Mouse (Mus musculus): ENCODE results near the gene Efna3.

Gene Efna3

DNA sequence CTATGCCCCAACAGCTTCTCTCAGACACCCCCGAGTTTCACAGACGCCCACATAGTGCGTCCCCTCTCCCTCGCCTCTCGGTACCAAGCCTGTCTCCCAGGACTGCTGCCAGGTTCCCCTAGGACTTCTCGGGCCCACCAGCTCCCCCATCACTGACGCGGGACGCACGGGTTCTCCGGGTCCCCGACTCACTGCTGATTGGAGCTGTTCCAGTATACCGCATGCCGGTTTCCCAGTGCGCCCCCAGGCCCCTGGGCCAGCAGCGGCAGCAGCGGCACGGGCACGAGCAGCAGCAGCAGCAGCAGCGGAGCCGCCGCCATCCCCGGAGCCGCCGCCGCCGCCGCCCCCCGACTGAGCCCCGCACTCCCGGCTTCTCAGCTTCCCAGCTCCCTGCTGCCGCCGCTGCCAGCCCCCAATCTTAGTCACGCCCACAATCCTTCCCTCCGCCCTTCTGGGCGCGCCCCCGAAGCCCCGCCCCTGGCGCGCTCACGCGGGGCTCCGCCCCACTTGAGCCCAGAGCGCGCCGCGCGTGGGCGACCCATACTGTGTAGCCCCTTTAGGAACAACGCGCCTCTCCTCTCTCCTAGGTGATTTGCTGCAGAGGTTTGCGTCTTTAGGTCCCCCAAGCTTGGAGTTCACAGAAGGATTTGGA, at the start of gene Efna3:
Efna3 (minus strand) TSS at position 452 of the 652 bp plus-strand sequence.
- peak; percentile 52 to 62 for DNase-seq (ENCODE audit: low spot score in 2 of 2)

DNA sequence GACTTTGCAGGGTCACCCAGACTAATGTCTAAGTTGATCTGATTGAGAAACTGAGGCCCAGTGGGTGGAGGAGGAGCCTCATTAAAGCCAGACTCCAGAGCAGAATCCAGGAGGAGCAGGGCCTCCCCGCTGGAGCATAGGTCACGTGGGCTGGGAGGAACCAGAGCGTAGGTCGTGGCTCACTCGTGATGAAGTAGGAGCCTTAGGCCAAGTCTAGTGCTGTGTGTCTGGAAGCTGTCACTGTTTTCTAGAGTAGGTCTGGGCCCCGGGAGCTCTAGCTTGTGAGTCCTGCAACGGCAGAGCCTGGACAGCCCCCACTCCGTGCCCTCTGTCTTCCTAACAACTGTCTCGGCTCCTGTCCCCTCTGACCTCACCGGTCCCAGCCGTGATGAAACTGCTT, 44.6 kb upstream of the Efna3 start:
- no peak for DNase-seq (ENCODE audit: low spot score in 2 of 2)

DNA sequence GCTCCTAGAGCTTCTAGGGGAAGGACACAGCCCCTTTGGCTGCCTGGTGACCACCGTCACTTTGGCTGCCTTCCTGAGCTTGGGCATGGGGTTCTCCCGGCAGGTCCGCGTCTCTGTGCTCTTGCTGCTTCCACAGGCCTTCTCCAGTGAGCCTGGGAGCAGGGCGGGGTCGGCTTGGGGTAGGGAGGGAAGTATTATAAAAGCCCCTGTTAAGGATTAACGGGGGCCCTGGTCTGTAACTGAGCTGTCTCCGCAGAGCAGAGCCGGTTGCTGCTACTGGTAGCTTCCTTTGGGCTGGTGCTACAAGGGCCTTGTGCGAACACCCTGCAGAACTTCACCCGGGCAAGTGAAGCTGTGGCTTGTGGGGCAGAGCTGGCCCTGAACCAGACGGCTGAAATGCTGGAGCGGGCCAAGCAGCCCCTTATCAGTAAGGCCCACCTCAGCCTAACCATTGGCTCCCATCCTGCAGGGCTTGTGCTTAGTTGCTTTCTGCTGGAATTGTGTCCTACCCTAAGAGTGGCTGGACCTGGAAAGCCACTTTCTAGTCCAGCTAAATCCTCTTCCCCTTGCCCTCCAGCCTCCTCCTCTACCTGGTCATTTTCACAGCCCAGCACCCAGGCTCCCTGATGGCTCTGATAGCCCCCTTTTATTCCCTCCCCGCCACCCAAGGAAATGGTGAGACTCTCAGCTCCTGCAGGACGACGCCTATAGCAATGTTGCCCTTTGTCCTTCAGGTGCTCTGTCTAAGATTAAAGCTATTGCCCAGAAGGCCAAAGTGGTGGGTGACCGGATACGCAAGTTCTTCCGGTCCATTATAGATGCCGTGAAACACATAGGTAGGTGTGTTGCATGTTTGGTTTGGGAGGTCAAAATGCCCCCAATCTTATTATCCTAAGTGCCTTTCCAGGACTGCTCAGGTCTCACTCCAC, 43.0 kb upstream of the Efna3 start:
- DNase-seq (ENCODE audit: low spot score in 2 of 2) = no peak

DNA sequence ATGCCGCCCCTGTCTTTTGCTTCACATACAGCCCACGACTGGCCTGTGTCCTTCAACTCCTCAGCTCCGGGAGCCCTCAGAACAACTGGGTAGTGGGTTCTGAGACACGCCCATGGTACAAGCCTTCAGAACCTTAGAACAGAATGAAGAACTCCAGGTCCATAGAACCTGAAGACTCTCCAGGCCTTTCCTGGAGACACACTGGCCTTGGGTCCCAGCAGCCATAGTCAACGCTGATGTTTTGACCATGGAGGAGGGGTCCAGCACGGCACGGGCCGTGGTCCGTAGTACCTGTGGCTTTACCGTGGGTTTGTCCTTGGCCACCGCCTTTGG, 42.4 kb upstream of the Efna3 start, which contains the start of gene Dcst1:
Dcst1 (minus strand) TSS at position 101 of the 333 bp plus-strand sequence.
- no peak for DNase-seq (ENCODE audit: low spot score in 2 of 2)

DNA sequence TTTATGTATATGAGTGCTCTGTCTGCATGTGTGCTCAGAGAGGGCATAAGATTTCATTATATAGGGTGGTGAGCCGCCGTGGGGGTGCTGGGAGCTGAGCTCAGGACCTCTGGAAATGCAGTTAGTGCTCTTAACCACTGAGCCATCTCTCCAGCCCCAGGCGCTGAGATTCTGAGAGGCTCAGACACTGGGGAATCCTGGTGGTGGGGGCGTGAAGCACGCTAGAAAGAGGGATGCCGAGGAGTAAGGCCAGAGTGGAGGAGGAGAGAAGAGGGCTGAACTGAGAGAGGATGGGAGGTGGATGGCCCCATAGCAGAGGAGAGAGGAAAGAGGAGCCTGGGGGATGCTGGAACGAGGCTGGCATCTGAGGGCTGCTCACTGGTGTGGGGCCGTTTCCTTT, 41.9 kb upstream of the Efna3 start:
- DNase-seq (ENCODE audit: low spot score in 2 of 2) = no peak

DNA sequence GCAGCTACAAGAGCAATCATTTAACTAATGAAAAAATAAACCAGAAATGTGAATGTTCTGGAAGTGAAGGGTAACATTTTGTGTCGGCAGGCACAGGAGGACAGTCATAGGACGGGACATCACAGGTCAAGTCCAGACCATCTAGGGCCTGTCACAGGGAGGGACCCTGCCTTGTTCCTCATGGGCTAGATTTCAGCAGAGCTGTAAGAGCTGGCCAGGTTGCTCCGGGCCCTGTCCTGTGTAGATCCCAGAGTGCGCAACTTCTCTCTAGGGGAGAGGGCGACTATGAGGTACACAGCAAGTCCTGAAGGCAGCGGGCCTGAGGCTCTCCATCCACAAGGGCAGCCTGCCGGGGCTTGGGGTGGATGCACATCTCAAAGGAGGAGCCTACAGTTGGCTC, 38.9 kb upstream of the Efna3 start, which contains the start of gene Dcst2:
Dcst2 (plus strand) TSS at position 301 of the 400 bp plus-strand sequence.
- no peak for DNase-seq (ENCODE audit: low spot score in 2 of 2)

DNA sequence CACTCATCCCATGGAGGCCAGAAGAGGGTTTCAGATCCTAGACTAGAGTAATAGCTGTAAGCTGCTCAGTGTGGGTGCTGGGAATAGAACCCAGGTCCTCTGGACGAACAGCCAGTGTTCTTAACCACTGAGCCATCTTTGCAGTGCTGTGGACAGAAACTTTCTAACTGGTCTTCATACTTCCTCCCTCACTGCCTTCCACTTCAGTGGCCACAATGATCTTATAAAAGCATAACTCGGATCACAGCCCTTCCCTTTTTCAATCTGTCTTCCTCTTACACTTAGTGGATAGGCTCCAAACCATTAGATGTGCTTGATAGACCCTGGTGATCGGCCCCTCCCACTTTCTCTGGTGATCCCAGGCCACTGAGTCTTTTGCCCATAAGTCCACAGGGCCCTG, 37.5 kb upstream of the Efna3 start:
- no peak for DNase-seq (ENCODE audit: low spot score in 2 of 2)

DNA sequence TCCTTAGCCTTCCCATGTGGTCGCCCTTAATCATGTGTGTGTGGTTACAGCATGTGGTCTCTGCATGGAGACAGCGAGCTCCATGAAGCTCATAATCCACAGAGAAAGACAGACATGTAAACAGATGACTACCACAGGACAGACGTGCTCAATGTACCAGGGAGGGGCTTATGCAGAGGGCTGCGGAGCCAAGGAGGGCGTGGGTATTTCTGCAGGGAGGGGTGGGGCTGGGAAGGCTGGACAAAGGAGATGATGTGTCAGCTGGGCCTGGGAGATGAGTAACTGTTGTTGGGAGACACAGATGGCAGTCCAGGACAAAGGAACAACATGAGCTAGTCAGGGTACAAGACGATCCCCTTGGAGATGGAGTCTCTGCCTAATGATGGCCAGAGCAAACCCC, 36.9 kb upstream of the Efna3 start:
- DNase-seq (ENCODE audit: low spot score in 2 of 2) = no peak

DNA sequence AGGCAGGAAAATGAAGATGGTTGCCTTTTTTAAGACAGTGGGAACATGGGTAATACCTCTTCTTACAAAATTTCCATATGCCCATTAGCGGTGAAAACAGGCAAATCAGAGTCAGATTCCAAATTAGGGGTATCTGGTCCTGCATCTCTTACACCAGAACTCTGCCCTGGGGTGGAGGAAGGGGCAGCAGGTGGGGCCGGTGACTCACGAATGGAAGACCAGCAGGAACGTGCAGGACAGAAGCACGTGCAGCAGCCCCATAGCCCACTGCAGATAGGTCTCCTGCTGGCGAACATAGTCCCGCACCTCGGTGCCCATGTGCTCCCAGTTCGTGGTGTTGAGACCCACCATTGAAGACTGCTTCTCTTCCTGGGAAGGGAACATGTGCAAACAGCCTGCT, 33.3 kb upstream of the Efna3 start:
- no peak for DNase-seq (ENCODE audit: low spot score in 2 of 2)

DNA sequence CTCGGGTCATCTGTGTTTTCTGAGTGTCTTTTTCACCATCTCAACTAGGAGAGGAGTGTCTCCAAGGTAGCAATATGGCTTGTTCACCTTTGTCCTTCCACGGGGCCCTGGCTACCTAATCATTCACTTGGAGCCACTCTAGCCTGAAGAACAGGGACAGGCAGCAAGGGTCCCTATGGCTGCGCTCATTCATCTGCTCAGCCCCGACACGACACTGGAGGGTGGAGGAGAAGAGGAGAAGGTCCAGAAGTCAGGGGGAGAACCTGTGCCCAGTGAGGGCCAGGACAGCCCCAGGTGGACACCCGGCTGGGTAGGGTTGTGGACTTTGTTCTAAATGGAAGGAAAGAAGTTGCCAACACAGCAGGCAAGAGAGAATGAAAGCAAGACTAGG, 32.7 kb upstream of the Efna3 start:
- no peak for DNase-seq (ENCODE audit: low spot score in 2 of 2)

DNA sequence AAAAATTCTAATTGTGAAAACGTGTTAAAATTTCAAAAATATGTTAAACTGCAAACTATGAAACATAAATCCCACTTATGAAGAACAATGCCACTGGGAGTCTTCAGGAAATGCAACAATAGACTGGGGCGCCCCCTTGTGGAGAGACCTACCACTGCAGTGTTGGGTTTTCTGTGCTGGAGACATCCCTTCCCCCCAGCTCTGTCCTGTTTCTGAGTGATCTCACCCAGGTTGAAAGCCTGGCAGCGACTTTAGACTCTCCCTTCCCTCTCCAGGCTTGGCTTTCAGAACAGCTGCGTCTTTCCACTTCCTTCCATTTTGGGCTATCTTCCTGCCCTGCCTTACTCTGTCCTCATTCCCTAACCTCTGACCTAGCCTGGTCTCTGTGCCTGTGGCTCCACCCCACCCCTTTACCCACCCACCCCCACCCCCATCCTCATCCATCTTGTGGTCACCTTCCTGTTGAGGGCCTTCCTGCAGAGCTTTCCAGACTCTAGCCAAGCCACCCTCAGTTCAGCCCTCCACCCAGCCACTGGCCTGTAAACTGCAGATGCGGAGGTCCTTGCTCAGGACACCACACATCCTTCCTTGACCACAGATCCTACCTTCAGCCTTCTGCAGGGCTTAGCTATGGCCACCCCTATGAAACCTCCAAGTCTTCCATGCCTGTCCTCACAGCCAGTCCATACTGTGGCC, 32.2 kb upstream of the Efna3 start:
- peak; percentile 74 to 85 for DNase-seq (ENCODE audit: low spot score in 2 of 2)

DNA sequence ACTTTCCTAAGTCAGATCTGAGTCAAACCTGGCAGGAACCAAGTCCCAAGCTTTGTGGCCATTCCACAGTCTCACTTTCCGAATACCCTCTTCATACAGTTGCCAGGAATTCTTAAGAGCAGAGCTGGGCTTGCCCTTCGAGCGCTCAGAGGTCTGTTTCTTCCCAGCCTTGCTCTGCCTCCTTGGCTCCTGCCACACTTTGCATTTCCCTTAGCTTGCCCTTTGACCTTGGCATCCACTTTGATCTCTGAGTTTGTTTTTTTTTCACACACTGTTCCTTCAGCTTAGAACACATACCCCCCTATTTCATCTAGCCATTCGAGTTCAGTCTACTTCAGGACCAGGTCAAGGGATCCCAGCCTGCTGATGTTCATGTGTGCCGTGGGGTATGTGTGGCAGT, 28.5 kb upstream of the Efna3 start:
- DNase-seq (ENCODE audit: low spot score in 2 of 2) = no peak

DNA sequence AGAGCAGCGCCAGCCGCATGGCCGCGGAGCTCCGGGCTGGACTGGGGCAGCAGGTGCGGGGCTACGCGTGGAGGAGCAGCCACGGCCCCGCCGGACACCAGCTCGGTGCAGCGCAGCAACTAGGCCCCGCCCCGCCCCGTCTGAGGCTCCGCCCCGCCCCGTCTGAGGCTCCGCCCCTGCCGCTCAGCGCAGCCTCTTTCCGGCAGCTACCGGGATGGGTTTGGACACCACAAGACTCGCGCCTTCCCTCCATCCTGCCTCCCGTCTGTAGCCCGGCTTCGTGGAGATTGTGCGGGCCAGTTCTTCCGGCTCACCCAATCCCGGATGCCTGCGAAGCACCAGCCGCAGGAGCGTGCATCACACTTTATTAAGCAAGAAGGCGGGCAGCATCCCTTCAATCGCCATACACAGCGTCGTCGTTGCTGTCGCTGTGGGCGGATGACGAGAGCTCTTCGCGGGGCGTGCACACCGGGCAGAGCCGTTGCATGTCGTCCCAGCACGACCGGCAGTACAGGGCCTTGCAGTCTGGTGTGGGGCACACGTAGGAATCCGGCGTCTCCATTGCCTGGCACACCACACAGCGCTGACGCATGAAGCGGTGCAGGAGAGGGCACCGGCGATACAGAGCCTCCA, 27.2 kb upstream of the Efna3 start, which contains the start of gene Adam15:
Adam15 (minus strand) TSS at position 128 of the 633 bp plus-strand sequence.
- DNase-seq (ENCODE audit: low spot score in 2 of 2) = peak; percentile 89 to 91

DNA sequence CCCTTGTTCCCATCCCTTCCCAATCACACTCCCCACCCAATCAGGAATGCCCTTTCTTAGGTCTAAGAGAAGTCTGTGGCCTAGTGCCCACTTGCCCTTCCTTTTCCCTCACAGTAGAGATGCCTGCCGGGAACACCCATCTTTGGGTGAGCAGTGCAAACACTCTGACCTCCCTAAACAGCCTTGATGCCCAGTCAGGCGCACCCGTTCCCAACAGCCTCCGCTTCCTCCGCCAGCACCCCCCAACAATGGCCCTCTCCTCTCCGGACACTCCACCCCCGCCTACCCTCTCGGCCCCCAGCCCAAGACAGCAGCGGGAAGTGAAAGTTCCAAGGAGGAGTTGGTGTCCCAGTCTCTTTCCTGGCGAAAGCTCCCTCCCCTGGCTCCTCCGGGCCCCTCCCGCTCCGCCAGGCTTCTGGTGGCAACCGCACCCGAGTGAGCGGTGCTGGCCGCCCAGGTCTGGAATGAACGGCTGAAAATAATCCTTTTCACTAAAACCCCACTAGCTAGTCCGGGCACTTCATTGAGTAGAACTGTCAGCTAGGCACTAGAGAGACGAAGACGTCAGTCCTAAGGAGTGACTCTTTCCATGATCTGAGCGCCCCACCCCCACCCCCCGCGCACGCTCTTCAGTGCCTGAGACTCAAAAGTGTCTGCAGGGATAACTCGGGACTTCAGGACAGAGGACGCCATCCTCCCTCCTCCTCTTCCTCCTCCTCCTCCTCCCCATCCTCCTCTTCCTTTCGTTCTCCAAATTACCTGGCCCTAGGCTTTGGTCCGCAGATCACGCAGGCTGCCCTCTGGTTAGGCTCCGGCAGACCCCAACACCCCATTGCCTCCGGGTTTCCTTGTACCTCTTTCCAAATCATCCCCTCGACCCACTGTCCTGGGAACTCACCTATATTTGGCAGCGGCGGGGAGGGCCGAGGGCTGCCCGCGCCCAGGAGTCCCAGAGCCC, 26.4 kb upstream of the Efna3 start:
- DNase-seq (ENCODE audit: low spot score in 2 of 2) = peak; percentile 70 to 84

DNA sequence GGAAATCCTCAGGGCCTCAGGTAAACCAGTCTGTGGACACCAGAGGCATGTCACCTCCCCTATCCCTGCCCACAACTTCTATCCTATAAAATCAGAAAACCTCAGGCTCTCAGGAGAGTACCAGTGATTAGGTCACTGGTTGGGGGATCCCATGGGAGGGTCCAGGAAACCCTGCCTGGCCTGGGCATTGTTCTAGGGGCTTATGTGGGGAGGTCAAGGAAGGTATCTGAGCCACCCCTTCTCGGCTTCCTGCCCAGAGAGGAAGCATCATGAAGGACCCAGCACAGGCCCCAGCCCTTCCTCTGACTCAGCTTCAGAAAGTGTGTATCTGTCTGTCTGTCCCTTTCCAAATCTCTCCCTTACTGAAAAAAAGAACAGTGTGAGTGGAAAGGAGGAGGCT, 25.2 kb upstream of the Efna3 start:
- peak; percentile 59 to 75 for DNase-seq (ENCODE audit: low spot score in 2 of 2)

DNA sequence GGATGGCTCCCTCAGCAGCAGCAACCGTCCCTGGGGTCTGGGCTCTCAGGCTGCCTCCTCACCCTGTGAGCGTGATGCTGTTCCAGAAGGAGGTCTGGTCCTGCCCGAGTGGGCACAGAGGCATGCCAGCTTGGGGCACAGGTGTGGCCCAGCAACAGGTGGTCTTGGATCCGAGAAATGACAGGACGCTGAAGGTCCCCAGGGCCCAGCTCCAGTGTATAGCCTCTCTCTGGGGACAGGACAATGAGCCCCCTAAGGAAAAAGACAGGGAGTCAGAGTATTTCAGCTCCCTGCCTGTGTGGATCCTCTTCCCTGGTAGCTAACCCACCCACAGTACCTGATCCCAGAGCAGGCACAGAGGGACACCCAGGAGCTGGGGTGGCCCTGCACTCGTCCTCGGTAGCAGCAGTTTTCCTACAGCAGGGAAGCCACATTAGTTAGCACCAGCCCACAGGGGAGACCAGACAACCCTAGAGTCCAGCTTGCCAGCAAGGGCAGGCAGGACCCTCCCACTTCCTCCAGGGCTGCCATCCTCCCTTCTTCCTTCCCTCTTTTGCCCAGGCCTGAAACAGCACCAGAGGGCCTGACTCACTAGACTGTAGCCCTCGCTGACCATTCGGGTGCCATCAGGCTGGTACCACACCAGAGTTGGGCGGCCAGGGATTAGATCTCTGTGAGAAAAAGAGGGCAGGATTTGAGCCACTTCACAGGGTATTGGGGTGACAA, 24.2 kb upstream of the Efna3 start:
- peak in 1 of 2 experiments; percentile 51 for DNase-seq (ENCODE audit: low spot score in 2 of 2)

DNA sequence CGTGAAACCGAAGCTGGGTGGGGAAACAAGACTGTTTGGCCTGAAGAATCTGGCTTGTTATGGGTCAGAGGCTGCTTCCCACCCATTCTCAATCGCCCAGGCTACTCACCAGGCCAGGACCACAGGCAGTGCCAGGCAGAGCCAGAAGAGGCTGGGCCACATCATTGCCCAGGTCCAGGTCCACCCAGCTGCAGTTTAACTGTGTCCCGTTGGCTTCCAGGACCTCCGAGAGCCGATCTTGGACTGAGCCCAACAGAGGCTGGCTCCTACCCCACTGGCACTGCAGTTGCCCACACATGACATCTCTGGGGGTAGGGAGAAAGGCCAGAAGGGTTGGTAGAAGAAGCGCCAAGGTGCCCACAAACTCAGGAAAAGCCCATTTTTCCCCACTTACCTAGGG, 20.5 kb upstream of the Efna3 start:
- DNase-seq (ENCODE audit: low spot score in 2 of 2) = no peak

DNA sequence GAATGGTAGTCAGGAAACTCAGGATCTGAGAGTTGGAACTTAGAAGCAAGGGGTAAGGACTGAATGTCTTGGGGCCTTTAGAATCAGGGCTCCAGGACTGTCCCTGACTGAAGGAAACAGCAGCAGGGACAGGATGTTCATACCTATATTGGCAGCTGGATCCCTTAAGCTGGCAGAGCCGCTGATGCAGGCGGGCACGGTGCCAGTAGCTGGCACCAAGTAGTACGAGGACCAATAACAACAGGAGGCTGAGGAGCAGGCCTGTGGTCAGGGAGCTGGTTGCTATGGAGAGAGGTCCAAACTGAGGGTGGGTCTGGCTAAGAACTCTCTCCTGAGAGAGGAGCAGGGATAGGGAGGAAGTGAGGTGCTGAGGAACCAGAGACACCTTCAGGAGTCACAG, 19.0 kb upstream of the Efna3 start:
- DNase-seq (ENCODE audit: low spot score in 2 of 2) = no peak

DNA sequence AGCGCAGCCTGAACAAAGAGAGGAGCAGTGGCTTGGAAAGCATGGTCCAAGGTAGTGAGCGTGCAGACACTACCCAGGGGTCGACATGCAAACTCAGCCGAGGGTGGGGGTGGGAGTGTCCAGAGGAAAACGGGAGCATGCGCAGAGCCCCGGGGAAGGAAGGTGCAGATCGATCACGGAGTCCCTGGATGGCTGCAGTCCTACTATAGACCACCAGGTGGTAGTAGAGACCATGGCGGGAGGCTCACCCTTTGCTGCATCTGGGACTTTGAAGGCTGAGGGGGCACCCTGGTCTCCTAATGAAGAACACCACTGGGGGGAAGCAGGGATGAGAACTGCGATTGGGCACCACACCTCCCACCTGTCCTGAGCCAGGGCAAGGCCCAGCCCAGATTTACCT, 17.7 kb upstream of the Efna3 start:
- DNase-seq (ENCODE audit: low spot score in 2 of 2) = peak in 1 of 2 experiments; percentile 61

DNA sequence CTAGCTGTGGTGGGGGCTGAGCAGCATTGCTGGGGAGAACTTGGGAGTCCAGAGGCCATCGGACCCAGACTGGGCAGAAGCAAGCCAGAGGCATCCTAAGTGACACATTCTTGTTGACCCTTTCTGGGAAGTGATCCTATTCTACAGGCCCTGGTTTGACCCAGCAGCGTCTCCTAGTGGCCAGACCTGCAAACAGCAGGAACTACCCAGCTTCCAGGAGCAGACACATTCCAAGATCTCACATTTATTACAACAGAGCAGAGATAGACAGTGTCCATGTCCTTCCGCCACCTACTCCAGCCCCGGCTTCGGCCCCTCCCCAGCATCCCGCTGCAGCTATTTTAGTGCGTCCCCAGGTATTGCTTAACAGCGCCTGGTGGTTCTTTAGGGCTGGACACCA, 16.7 kb upstream of the Efna3 start:
- no peak for DNase-seq (ENCODE audit: low spot score in 2 of 2)

Measured in heart, adult 9 months (tissue).